Mouse (Mus musculus) Patski (cell line): ENCODE data around the gene B4gat1. TPM values are rescaled to one million over a fixed set of nuclear protein-coding genes. Genes with fewer than 3 reads are reported as not detected.

Experiments
- ATAC-seq: fragments of 100-300 bp; one replicate; pipeline ENCODE4 v1.8.0; 2021
- CTCF ChIA-PET: fragments of 350-600 bp; sonication (Branson Sonifier 250); formaldehyde crosslinking; loops from one replicate; lab custom pipeline; 2022; ENCODE audit warnings: inconsistent platforms; lab: Charles Lee
- POLR2A ChIA-PET: fragments of 350-600 bp; sonication (Branson Sonifier 250); formaldehyde crosslinking; loops from one replicate; lab custom pipeline; 2022; ENCODE audit warnings: antibody characterized with exemption, inconsistent platforms; lab: Charles Lee
- DNase-seq: peaks from one replicate; pipeline ENCODE4 v3.0.0-alpha.2; 2011; ENCODE audit warnings: low read depth, low spot score
- H3K27me3 ChIP-seq: fragments of 371-371 bp; one replicate; pipeline ENCODE4 v1.5.1; 2021
- CTCF ChIP-seq: fragments of 100-300 bp; IDR thresholded peaks from one replicate; pipeline ENCODE4 v1.5.1; 2021
- in situ Hi-C: fragments of 300-500 bp; cut with MboI; formaldehyde crosslinking; loops from 3 replicates; pipeline ENCODE4 v1.11.1; 2018; ENCODE audit warnings: low pct_unique_long_range_greater_than_20kb, mixed read lengths
- polyA plus RNA-seq: library from polyadenylated mRNA; unstranded; gene quantifications from one replicate; pipeline ENCODE4 v1.2.3, GENCODE M21; 2021

B4gat1 gene
- polyA plus RNA-seq, 1 experiment from 2014 or later: 82.4 TPM

DNA sequence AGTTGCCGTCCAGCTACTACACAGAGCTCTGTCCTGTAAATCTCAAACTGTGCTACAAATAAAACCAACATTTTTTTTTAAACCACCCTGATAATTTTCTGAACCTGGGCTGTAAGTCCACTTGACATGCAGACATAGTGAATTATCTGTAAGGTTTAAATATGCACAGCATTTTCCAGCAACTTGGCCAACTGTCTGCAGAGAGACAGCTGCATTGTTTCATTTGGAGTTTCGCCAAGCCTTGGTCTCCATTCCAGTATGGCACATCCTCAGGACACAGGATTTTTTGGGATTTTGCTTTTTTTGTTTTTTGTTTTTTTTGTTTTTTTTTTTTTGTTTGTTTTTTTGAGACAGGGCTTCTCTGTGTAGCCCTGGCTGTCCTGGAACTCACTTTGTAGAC, 17.2 kb upstream of the B4gat1 start:
- no peaks in the 10 kb centered on the region for H3K27me3 ChIP-seq
- no peak for TF ChIP-seq CTCF
- ChIA-PET POLR2A (no interaction called here), CTCF (interaction anchor here (1.0 kb wide), 1 partner anchor 18 kb away, joined by 5 read pairs; no protein-coding TSS in a partner anchor)
- DNase-seq: no peak
- no peak for ATAC-seq
- in situ Hi-C loops: no loop called here

DNA sequence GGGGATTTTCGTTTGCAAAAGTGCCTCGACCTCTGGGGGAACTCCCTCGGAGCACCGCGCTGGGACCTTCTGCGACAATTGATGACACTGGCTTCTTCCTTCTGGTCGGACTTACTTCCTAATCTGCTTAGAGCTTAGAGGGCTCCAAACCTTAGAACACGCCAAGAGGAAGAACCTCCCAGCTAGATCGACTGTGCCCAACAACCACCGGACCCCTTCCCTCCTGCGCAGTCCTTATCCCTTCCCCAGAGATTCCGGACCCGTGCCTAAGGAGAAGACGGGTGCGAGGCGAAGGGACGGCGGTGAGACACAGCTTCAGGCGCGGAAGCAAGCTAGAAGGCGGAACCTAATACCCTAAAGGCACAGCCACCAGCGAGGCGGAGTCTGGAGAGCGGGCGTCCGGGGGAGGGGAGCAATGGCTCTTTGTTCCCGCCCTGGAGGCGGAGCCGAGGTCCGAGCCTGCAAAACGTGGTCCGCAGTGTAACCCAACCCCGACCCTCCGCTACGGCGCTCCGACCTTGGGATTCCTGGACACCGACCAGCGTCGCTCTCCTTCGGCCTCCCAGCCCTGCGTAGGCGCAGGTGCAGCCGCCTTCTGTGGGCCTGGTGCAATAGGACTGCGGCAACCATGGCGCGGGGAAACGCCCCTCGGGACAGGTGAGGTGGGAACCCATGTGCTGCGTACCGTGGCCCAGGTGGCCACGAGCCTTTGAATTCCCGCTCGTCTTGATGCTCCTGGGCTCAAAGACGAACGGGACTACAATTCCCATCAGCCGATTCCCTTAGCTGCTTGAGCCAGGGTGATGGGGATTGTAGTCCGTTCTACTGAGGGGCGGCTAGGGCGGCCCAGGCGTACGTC, 14.8 kb upstream of the B4gat1 start, which contains the start of gene Slc29a2:
Gene Slc29a2, plus strand, starts transcription at position 240 of the 859 bp plus-strand sequence.
- peak; percentile 91 for ATAC-seq
- TF ChIP-seq CTCF: no peak

DNA sequence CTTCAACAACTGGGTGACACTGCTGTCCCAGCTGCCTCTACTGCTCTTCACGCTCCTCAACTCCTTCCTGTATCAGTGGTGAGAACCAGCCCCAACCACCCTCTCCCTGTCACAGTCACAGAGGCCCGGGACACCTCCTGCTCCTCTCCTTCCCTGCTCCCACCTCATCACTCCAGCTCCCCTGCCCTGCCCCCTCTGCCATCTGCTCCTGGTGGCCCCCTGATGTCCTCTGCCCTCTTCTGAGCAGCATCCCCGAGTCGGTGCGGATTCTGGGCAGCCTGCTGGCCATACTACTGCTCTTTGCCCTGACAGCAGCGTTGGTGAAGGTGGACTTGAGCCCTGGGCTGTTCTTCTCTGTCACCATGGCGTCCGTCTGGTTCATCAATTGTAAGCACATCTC, 12.5 kb upstream of the B4gat1 start:
- DNase-seq: no peak
- POLR2A ChIA-PET: interaction anchor here (1.5 kb wide), 1 partner anchor 8 kb away, joined by 4 read pairs; no protein-coding TSS in a partner anchor
- no peak for TF ChIP-seq CTCF
- ATAC-seq: no peak
- no peaks in the 10 kb centered on the region for H3K27me3 ChIP-seq
- CTCF ChIA-PET: no interaction called here
- in situ Hi-C loops: no loop called here

More for the DNA sequence above, 14.8 kb upstream of the B4gat1 start, which contains the start of gene Slc29a2:
- in situ Hi-C loops: no loop called here
- no peak for DNase-seq
- no peaks in the 10 kb centered on the region for H3K27me3 ChIP-seq
- ChIA-PET POLR2A (interaction anchor here (1.0 to 1.5 kb wide), 5 partner anchors 9 to 41 kb away, joined by 3 to 6 read pairs (median 3); partner anchors contain the start of genes AC124502.3 and B4gat1), CTCF (interaction anchor here (1.2 to 1.8 kb wide), 3 partner anchors 11 to 27 kb away, joined by 3 to 4 read pairs (median 4); partner anchors contain the start of gene Rin1)

DNA sequence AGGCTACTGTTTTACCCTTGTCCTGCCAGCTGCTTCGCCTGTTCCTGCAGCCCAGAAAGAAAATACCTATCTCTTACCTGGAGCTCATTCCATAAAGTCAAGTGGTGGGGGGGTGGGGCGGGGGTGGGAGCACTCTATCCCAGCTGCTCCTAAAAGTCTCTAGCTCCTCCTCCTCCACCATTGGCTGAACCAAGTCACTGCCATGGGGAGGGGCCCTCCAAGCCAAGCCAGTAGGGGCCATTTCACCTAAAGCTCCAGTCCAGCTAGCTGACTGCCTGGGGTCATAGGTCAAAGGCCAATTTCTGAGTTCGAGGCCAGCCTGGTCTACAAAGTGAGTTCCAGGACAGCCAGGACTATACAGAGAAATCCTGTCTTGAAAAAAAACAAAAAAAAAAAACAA, 5.9 kb upstream of the B4gat1 start:
- in situ Hi-C loops: no loop called here
- ChIA-PET POLR2A (interaction anchor here (1.1 to 1.5 kb wide), 2 partner anchors 9 to 14 kb away, joined by 4 to 6 read pairs; partner anchors contain the start of gene Slc29a2), CTCF (interaction anchor here (1.2 kb wide), 1 partner anchor 14 kb away, joined by 3 read pairs; no protein-coding TSS in a partner anchor)
- ATAC-seq (no peak), DNase-seq (no peak)
- no peak for TF ChIP-seq CTCF
- no peaks in the 10 kb centered on the region for H3K27me3 ChIP-seq

DNA sequence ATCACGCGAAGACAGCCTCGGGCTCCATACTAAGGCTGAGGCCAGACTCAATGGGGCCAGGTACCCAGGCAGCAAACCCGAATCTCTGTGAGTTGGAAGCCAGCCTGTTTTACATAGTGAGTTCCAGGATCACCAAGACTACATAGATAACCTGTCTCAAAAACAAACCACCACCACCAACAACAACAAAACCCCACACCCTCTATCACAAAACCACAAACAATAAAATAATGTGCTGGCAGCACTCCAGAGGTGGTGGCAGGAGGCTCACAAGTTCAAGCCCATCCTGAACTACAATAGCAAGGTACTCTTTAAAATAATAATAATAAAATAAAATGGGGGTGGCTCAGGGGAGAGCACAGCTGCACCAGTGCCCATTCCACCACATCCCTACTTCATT, 2.0 kb upstream of the B4gat1 start:
- TF ChIP-seq CTCF: no peak
- POLR2A ChIA-PET: interaction anchor here (1.2 to 1.7 kb wide), 2 partner anchors 12 to 14 kb away, joined by 3 to 5 read pairs; partner anchors contain the start of genes Rin1 and Slc29a2
- CTCF ChIA-PET: interaction anchor here (0.9 to 1.9 kb wide), 5 partner anchors 11 to 22 kb away, joined by 3 to 6 read pairs (median 3); no protein-coding TSS in a partner anchor
- ATAC-seq (no peak), DNase-seq (no peak)
- in situ Hi-C loops: no loop called here
- no peaks in the 10 kb centered on the region for H3K27me3 ChIP-seq

DNA sequence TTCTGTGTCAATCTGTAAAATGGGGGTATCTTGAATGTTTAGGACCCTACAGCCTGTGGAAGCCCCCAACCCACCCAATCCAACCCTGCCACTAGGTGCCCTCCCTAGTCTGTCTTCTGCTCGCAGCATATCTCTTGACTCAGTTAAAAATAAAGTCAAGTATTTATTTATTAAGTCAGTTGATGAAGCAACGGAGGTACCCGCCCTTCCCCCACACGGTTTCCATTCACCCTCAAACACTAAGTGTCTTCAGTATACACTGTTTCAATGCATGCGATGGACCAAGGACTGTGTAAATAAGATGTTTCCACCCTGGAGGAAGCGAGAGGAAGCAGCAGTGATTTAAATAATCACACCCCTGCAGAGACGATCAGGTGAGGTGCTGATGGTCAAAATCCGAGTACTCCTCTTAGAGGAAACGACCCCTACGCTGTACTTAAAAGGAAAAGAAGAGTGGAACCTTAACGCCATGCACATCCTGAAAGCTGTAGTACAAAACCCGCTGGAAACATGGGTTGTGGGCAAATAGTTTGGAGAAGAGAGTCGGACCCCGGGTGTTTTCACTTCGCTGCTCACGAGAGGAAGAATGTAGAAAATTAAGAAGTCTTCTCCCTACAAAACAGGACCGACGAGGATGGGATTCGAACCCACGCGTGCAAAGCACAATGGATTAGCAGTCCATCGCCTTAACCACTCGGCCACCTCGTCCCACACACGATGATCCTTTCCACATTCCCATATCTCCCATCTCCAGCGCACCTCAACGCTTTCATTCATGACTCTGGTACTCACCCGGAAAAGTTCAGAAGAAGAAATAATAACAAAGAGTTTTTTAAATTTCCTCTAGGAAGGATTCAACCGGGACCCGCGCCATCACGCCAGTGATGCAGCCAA, 701 bp upstream of the B4gat1 start:
- DNase-seq (no peak), ATAC-seq (peak; percentile 1)
- in situ Hi-C loops: no loop called here
- TF ChIP-seq CTCF: no peak
- no peaks in the 10 kb centered on the region for H3K27me3 ChIP-seq
- ChIA-PET POLR2A (interaction anchor here (1.2 to 2.4 kb wide), 3 partner anchors 10 to 14 kb away, joined by 3 to 14 read pairs (median 3); partner anchors contain the start of gene Slc29a2), CTCF (interaction anchor here (1.0 to 3.6 kb wide), 7 partner anchors 10 to 22 kb away, joined by 3 to 29 read pairs (median 4); partner anchors contain the start of gene Rin1)

DNA sequence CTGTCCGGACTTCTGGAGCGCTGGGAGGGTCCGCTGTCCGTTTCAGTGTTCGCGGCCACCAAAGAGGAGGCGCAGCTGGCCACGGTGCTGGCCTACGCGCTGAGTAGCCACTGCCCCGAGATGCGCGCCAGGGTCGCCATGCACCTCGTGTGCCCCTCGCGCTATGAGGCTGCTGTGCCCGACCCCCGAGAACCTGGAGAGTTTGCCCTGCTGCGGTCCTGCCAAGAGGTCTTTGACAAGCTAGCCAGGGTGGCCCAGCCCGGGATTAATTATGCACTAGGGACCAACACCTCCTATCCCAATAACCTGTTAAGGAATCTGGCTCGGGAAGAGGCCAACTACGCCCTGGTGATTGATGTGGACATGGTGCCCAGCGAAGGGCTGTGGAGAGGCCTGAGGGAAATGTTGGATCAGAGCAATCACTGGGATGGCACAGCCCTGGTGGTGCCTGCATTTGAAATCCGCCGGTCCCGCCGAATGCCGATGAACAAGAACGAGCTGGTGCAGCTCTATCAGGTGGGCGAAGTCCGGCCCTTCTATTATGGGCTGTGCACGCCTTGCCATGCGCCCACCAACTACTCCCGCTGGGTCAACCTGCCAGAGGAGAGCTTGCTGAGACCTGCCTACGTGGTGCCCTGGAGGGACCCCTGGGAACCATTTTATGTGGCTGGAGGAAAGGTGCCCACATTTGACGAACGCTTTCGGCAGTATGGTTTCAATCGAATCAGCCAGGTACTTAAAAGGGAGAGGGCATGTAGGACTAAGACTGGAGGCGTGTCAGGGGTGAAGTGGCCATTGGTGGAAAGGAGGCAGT, 882 bp downstream of the B4gat1 start:
- DNase-seq (no peak), ATAC-seq (no peak)
- no peaks in the 10 kb centered on the region for H3K27me3 ChIP-seq
- TF ChIP-seq CTCF: no peak
- in situ Hi-C loops: no loop called here
- ChIA-PET POLR2A (interaction anchor here (0.7 to 2.4 kb wide), 4 partner anchors 8 to 27 kb away, joined by 3 to 14 read pairs (median 4); no protein-coding TSS in a partner anchor), CTCF (interaction anchor here (1.0 to 3.6 kb wide), 8 partner anchors 8 to 77 kb away, joined by 3 to 29 read pairs (median 4); partner anchors contain the start of genes Rin1 and Yif1a)

DNA sequence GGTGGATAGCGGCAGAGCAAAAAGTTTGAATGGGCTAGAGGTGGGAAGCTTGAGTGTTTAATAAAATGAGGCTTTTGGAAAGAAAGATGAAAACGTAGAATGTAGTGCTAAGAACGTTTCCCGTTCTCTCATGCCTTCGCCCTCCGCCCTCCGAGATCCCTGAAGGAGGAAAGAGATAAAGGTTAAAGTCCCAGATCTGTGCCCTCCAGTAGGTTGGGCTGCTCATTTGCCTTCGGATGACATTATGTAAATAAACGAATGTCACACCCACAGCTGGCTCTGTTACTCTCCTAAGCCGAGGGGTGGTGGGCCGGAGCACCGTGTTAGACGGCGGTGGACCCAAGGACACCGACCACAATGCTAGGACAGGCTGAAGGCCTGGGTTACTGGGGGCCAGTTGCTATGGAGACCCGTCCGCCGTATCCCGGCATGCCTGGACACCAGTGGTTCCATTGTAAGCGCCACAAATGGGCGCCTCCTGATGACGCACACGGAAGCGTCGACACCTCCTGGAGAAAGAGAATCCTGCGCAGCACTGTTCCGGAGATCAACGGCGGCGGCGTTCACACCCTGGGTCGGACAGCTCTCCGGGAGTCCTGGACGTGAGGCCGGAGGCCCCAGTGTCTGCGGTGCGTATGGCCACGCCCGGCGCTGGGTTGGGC, 2.4 kb downstream of the B4gat1 start, which contains the start of gene Brms1:
Gene Brms1, plus strand, starts transcription at position 493 of the 662 bp plus-strand sequence.
- ChIA-PET CTCF (interaction anchor here (1.2 to 3.6 kb wide), 4 partner anchors 11 to 78 kb away, joined by 3 to 29 read pairs (median 4); partner anchors contain the start of gene Rin1), POLR2A (interaction anchor here (0.6 to 1.1 kb wide), 2 partner anchors 9 to 648 kb away, joined by 4 to 5 read pairs; no protein-coding TSS in a partner anchor)
- no peak for TF ChIP-seq CTCF
- ATAC-seq: peak; percentile 40
- H3K27me3 ChIP-seq: no peaks in the 10 kb centered on the region
- DNase-seq: no peak
- in situ Hi-C loops: no loop called here
